Mouse (Mus musculus) cerebellum, adult 2 months (tissue): ENCODE measurements around the gene Dclk1.

Source experiments
- CTCF ChIP-seq: fragments of 200-500 bp; IDR thresholded peaks from 2 replicates; pipeline ENCODE4 v1.5.1; 2011; ENCODE audit warnings: low read depth, mild to moderate bottlenecking, control low read depth, low read length, moderate library complexity, borderline replicate concordance; ENCODE audit not compliant: insufficient read depth
- POLR2A ChIP-seq: fragments of 200-500 bp; IDR thresholded peaks from 2 replicates; pipeline ENCODE4 v1.6.1; 2011; ENCODE audit warnings: low read length, control low read depth, borderline replicate concordance; ENCODE audit not compliant: insufficient read depth

DNA sequence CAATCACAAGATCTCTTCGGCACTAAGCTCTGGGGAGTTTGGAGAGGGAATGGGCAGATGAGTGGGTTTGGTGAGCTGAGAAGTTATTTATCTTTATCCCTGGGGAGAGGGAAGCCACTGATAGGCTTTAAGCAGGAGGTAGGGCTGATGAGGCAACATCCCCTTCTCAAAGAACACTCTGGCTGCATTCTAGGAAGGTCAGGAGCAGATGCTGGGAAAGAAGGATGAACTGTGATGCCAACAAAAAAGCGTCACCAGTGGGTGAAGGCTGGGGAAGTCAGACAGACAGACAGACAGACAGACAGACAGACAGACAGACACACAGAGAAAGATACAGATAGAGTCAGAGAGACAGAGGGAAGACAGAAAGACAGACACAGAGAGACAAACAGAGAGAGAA is 304.9 kb downstream of the Dclk1 start:
- TF ChIP-seq POLR2A (no peak), CTCF (no peak)
